In genomic region chr11:113787432-113788182, GRCm38 (mm10) we compare ENCODE assay signal across 9 mouse cellular contexts. TPM values are rescaled to one million over a fixed set of nuclear protein-coding genes. Genes with fewer than 3 reads are reported as not detected.
DNase-seq lines count a peak whose midpoint lies in the region; ATAC-seq and TF ChIP-seq lines count a peak whose summit lies in the region.
"Had no signal": no experiment of that assay in that cellular context is flagged by ENCODE, and none has a peak within 500 bp of the region (broad histone marks: within the 10 kb centered on the region; RNA-seq: fewer than 3 reads in every experiment).

No protein-coding gene starts in this region.

- H3K4me1 ChIP-seq in forebrain, embryonic 11.5 days (replicated peaks; ENCODE audit: control insufficient read depth, insufficient read depth, low read length): peaks cover 44% of the 10 kb centered on the region
- peaks cover 35% of the 10 kb centered on the region for H3K4me1 ChIP-seq in forebrain, embryonic 14.5 days (ENCODE audit: control insufficient read depth, insufficient read depth, low read length)
- H3K4me1 ChIP-seq in midbrain, embryonic 12.5 days: peaks cover 60% of the 10 kb centered on the region
- H3K4me1 ChIP-seq in midbrain, postnatal 0 days (ENCODE audit: insufficient read depth, low read length): 0 out of 2 replicates have a peak, but pooled peaks cover 3% of the 10 kb centered on the region
- peaks cover 37% of the 10 kb centered on the region for H3K4me1 ChIP-seq in limb, embryonic 11.5 days (ENCODE audit: control insufficient read depth, insufficient read depth, low read length)

- ATAC-seq in forebrain, embryonic 11.5 days (replicated peaks; ENCODE audit: low FRiP score): no peak
- no peak for ATAC-seq in forebrain, embryonic 14.5 days
- no peak for ATAC-seq in midbrain, embryonic 12.5 days (ENCODE audit: low FRiP score, low read depth)
- ATAC-seq in midbrain, postnatal 0 days (ENCODE audit: low FRiP score): no peak
- no peak for ATAC-seq in limb, embryonic 11.5 days (ENCODE audit: insufficient number of reproducible peaks, low FRiP score, low TSS enrichment, low read depth)

- no peaks in the 10 kb centered on the region for H3K27me3 ChIP-seq in forebrain, embryonic 11.5 days (ENCODE audit: control insufficient read depth, insufficient read depth, low read length)
- H3K27me3 ChIP-seq in forebrain, embryonic 14.5 days (replicated peaks; ENCODE audit: control insufficient read depth, insufficient read depth, low read length): no peaks in the 10 kb centered on the region
- H3K27me3 ChIP-seq in midbrain, embryonic 12.5 days: peaks cover 1% of the 10 kb centered on the region; the same call in 1 of the 2 replicates
- no peaks in the 10 kb centered on the region for H3K27me3 ChIP-seq in midbrain, postnatal 0 days (ENCODE audit: insufficient read depth, low read length)
- H3K27me3 ChIP-seq in limb, embryonic 11.5 days (ENCODE audit: control insufficient read depth, insufficient read depth, low read length): no peaks in the 10 kb centered on the region

- peak overlapping the region; percentile 100 for H3K27ac ChIP-seq in forebrain, embryonic 11.5 days (ENCODE audit: low read depth, low read length)
- no peak overlapping the region for H3K27ac ChIP-seq in forebrain, embryonic 14.5 days (ENCODE audit: low read depth, low read length)
- H3K27ac ChIP-seq in midbrain, embryonic 12.5 days (replicated peaks): peak overlapping the region; percentile 98
- no peak overlapping the region for H3K27ac ChIP-seq in midbrain, postnatal 0 days (ENCODE audit: low read depth, low read length)
- H3K27ac ChIP-seq in limb, embryonic 11.5 days (replicated peaks; ENCODE audit: low read depth, low read length): 0 out of 2 replicates have a peak overlapping the region, but pooled peaks have one; percentile 21

- no peak for TF ChIP-seq CTCF in midbrain, postnatal 0 days (IDR thresholded peaks at IDR 0.05)

- no peak overlapping the region for H3K9ac ChIP-seq in forebrain, embryonic 11.5 days (ENCODE audit: low read length)
- no peak overlapping the region for H3K9ac ChIP-seq in forebrain, embryonic 14.5 days (ENCODE audit: low read length)
- H3K9ac ChIP-seq in midbrain, embryonic 12.5 days (replicated peaks): no peak overlapping the region
- no peak overlapping the region for H3K9ac ChIP-seq in midbrain, postnatal 0 days (replicated peaks; ENCODE audit: low read length, poor library complexity, severe bottlenecking)
- H3K9ac ChIP-seq in limb, embryonic 11.5 days (ENCODE audit: low read length): no peak overlapping the region

- no peaks in the 10 kb centered on the region for H3K36me3 ChIP-seq in forebrain, embryonic 11.5 days (ENCODE audit: control insufficient read depth, insufficient read depth, low read length)
- no peaks in the 10 kb centered on the region for H3K36me3 ChIP-seq in forebrain, embryonic 14.5 days (ENCODE audit: control insufficient read depth, insufficient read depth, low read length)
- no peaks in the 10 kb centered on the region for H3K36me3 ChIP-seq in midbrain, embryonic 12.5 days
- peaks cover under 1% of the 10 kb centered on the region; the same call in 1 of the 2 replicates for H3K36me3 ChIP-seq in midbrain, postnatal 0 days (ENCODE audit: insufficient read depth, low read length)
- H3K36me3 ChIP-seq in limb, embryonic 11.5 days (ENCODE audit: control insufficient read depth, insufficient read depth, low read length): no peaks in the 10 kb centered on the region

- peak; percentile 48 for DNase-seq in forebrain, embryonic 11.5 days (ENCODE audit: low spot score)
- no peak for DNase-seq in forebrain, embryonic 14.5 days (ENCODE audit: low spot score)
- no peak for DNase-seq in midbrain, postnatal 0 days (ENCODE audit: low spot score)
- no peak for DNase-seq in limb, embryonic 11.5 days (ENCODE audit: low spot score)
- DNase-seq in thymus, postnatal 14 days: peak; percentile 37
- no peak for DNase-seq in gastrocnemius, adult 18-20 months (ENCODE audit: low spot score)
- DNase-seq in gastrocnemius, postnatal 14 days: no peak
- DNase-seq: gastrocnemius, postnatal 25 days had no signal

- no peak overlapping the region for H3K4me2 ChIP-seq in forebrain, embryonic 11.5 days (ENCODE audit: low read depth, low read length, severe bottlenecking)
- H3K4me2 ChIP-seq in forebrain, embryonic 14.5 days (ENCODE audit: low read length): no peak overlapping the region; the same call in 1 of the 2 replicates
- H3K4me2 ChIP-seq in midbrain, embryonic 12.5 days (replicated peaks): 0 out of 2 replicates have a peak overlapping the region, but pooled peaks have one; percentile 51
- no peak overlapping the region for H3K4me2 ChIP-seq in midbrain, postnatal 0 days (ENCODE audit: low read depth, low read length, poor library complexity, severe bottlenecking)
- no peak overlapping the region for H3K4me2 ChIP-seq in limb, embryonic 11.5 days (ENCODE audit: low read depth, severe bottlenecking)

- WGBS in forebrain, embryonic 11.5 days: 63% methylated on average over 13 of the region's 13 CpGs
- 62% methylated on average over 13 of the region's 13 CpGs for WGBS in forebrain, embryonic 14.5 days
- WGBS in midbrain, embryonic 12.5 days: 73% methylated on average over 13 of the region's 13 CpGs
- WGBS in midbrain, postnatal 0 days: 73% methylated on average over 13 of the region's 13 CpGs
- WGBS in limb, embryonic 11.5 days: 80% methylated on average over 13 of the region's 13 CpGs

- H3K4me3 ChIP-seq in forebrain, embryonic 11.5 days (ENCODE audit: low read depth, low read length): no peak overlapping the region
- no peak overlapping the region for H3K4me3 ChIP-seq in forebrain, embryonic 14.5 days (ENCODE audit: low read depth, low read length)
- H3K4me3 ChIP-seq in midbrain, embryonic 12.5 days: no peak overlapping the region
- no peak overlapping the region for H3K4me3 ChIP-seq in midbrain, postnatal 0 days (ENCODE audit: low read depth, low read length)
- H3K4me3 ChIP-seq in limb, embryonic 11.5 days (ENCODE audit: low read depth, low read length): no peak overlapping the region

- intact Hi-C loops in gastrocnemius, postnatal 14 days (cut with DNase I; ENCODE audit: low total_unique reads): no loop called here

- H3K9me3 ChIP-seq in forebrain, embryonic 11.5 days (ENCODE audit: control insufficient read depth, low read length): no peaks in the 10 kb centered on the region
- H3K9me3 ChIP-seq in forebrain, embryonic 14.5 days (replicated peaks; ENCODE audit: control insufficient read depth, low read length): no peaks in the 10 kb centered on the region
- no peaks in the 10 kb centered on the region for H3K9me3 ChIP-seq in midbrain, embryonic 12.5 days
- H3K9me3 ChIP-seq in midbrain, postnatal 0 days (ENCODE audit: low read length): no peaks in the 10 kb centered on the region
- no peaks in the 10 kb centered on the region for H3K9me3 ChIP-seq in limb, embryonic 11.5 days (ENCODE audit: control insufficient read depth, low read length)

RNA-seq across cellular contexts. Expression of gene Cdc42ep4, which starts 35.9 kb away (rescaled TPM):
- polyA plus RNA-seq in forebrain, embryonic 11.5 days (2014; fragmentation: Nextera tagmentation; extraction: Ambion mirVana): 78.5 and 88.6 TPM in 2 replicates
- 52.4 and 61.5 TPM in 2 replicates for polyA plus RNA-seq in forebrain, embryonic 14.5 days (2014; fragmentation: Nextera tagmentation; extraction: Ambion mirVana)
- polyA plus RNA-seq in midbrain, embryonic 12.5 days (2016; fragmentation: Nextera tagmentation; extraction: Ambion mirVana): 102 and 104 TPM in 2 replicates
- total RNA-seq in midbrain, postnatal 0 days (2014; rRNA removed): 88.0 and 89.5 TPM in 2 replicates
- 60.3 and 63.2 TPM in 2 replicates for polyA plus RNA-seq in midbrain, postnatal 0 days (2015; fragmentation: Nextera tagmentation; extraction: Ambion mirVana)
- polyA plus RNA-seq in limb, embryonic 11.5 days (2014; fragmentation: Nextera tagmentation; extraction: Ambion mirVana): 74.3 and 75.4 TPM in 2 replicates
- total RNA-seq in gastrocnemius, adult 18-20 months (2021): 1 to 10 TPM; 4.5 to 7.4 TPM
- 10 to 100 TPM; 15.7 to 16.2 TPM for total RNA-seq in gastrocnemius, postnatal 14 days (2021)

Comparison
In these comparisons a context has a peak if more than half of its experiments do, and no peak if none do; other contexts are left out.
1. DNase-seq: peak in forebrain, embryonic 11.5 days (single experiment) and thymus, postnatal 14 days (single experiment); none in forebrain, embryonic 14.5 days (single experiment), midbrain, postnatal 0 days (single experiment), limb, embryonic 11.5 days (single experiment), gastrocnemius, adult 18-20 months (single experiment) and gastrocnemius, postnatal 14 days (single experiment).
2. H3K27ac ChIP-seq: peak in forebrain, embryonic 11.5 days (single experiment), midbrain, embryonic 12.5 days (single experiment) and limb, embryonic 11.5 days (single experiment); none in forebrain, embryonic 14.5 days (single experiment) and midbrain, postnatal 0 days (single experiment).